Mouse (Mus musculus): ENCODE results near the gene Trpc4.

The Trpc4 gene

GRCm38 (mm10) chr3:54266943-54267342 lies 111.1 kb downstream of the Trpc4 start:
- no peak for DNase-seq (ENCODE audit: low spot score)

- DNase-seq (ENCODE audit: low spot score): no peak
Measured at GRCm38 (mm10) chr3:54269180-54269579, 113.3 kb downstream of the Trpc4 start.

GRCm38 (mm10) chr3:54274651-54275050 lies 118.8 kb downstream of the Trpc4 start:
- DNase-seq (ENCODE audit: low spot score): no peak

GRCm38 (mm10) chr3:54289731-54290130 lies 133.9 kb downstream of the Trpc4 start:
- DNase-seq (ENCODE audit: low spot score): no peak

GRCm38 (mm10) chr3:54310604-54311003 lies 154.8 kb downstream of the Trpc4 start:
- DNase-seq (ENCODE audit: low spot score): no peak

GRCm38 (mm10) chr3:54314055-54314454 lies 158.2 kb downstream of the Trpc4 start:
- no peak for DNase-seq (ENCODE audit: low spot score)

GRCm38 (mm10) chr3:54352891-54353652 lies 197.2 kb downstream of the Trpc4 start:
- peak; percentile 48 for DNase-seq (ENCODE audit: low spot score)

GRCm38 (mm10) chr3:54357561-54357960 lies 201.7 kb downstream of the Trpc4 start:
- DNase-seq (ENCODE audit: low spot score): no peak

- no peak for DNase-seq (ENCODE audit: low spot score)
Measured at GRCm38 (mm10) chr3:54358463-54359189, 202.8 kb downstream of the Trpc4 start.

GRCm38 (mm10) chr3:54360897-54361296 lies 205.1 kb downstream of the Trpc4 start, which contains the start of gene Postn:
Gene Postn, plus strand, starts transcription at chr3:54361109.
- peak; percentile 18 for DNase-seq (ENCODE audit: low spot score)

- DNase-seq (ENCODE audit: low spot score): no peak
Measured at GRCm38 (mm10) chr3:54361656-54362055, 205.8 kb downstream of the Trpc4 start.
